14 mouse cellular contexts compared by ENCODE assay signal in genomic region chr11:95516491-95516911, GRCm38 (mm10). TPM values are rescaled to one million over a fixed set of nuclear protein-coding genes. Genes with fewer than 3 reads are reported as not detected.
DNase-seq lines count a peak whose midpoint lies in the region; ATAC-seq lines count a peak whose summit lies in the region.
"Had no signal": no experiment of that assay in that cellular context is flagged by ENCODE, and none has a peak within 500 bp of the region (broad histone marks: within the 10 kb centered on the region; RNA-seq: fewer than 3 reads in every experiment).

No protein-coding gene starts in this region.

- H3K4me2 ChIP-seq in embryonic facial prominence, embryonic 13.5 days: peak overlapping the region; percentile 32
- H3K4me2 ChIP-seq: heart, embryonic 11.5 days; hindbrain, embryonic 14.5 days; lung, embryonic 14.5 days had no signal

- H3K27me3 ChIP-seq in embryonic facial prominence, embryonic 13.5 days: peaks cover 44% of the 10 kb centered on the region

- H3K27ac ChIP-seq in embryonic facial prominence, embryonic 13.5 days: peak overlapping the region; percentile 63
- H3K27ac ChIP-seq: hindbrain, embryonic 14.5 days had no signal

- peak overlapping the region; percentile 44; the same call in 1 of the 2 replicates for H3K9ac ChIP-seq in embryonic facial prominence, embryonic 13.5 days
- H3K9ac ChIP-seq: hindbrain, embryonic 14.5 days; lung, embryonic 14.5 days had no signal

- ATAC-seq in embryonic facial prominence, embryonic 13.5 days (ENCODE audit: insufficient number of reproducible peaks, insufficient read depth, low FRiP score, low TSS enrichment, low read depth): no peak
- ATAC-seq: activated CD4-positive, CD25-positive, alpha-beta regulatory T cell, adult 4 months had no signal

- no peak overlapping the region for H3K4me3 ChIP-seq in embryonic facial prominence, embryonic 13.5 days
- H3K4me3 ChIP-seq: myocyte had no signal

- H3K4me1 ChIP-seq in embryonic facial prominence, embryonic 13.5 days: peaks cover 68% of the 10 kb centered on the region

- WGBS in embryonic facial prominence, embryonic 13.5 days: 3% methylated on average over 5 of the region's 5 CpGs

- peak; percentile 43 for DNase-seq in kidney, postnatal 10 days
- DNase-seq in kidney, postnatal 14 days: no peak
- peak; percentile 62 for DNase-seq in ZHBTc4 (ENCODE audit: low read depth, low spot score)
- DNase-seq in mesoderm, embryonic 11.5 days (ENCODE audit: low read depth, low spot score): peak; percentile 71
- no peak for DNase-seq in ovary, postnatal 10 days (ENCODE audit: low spot score)
- no peak for DNase-seq in retina, postnatal 1 day
- DNase-seq in urinary bladder, postnatal 36 days (ENCODE audit: low spot score in 2 of 2): no peak
- DNase-seq: kidney, postnatal 25 days; lung, embryonic 14.5 days had no signal

- H3K9me3 ChIP-seq in embryonic facial prominence, embryonic 13.5 days: no peaks in the 10 kb centered on the region

- H3K36me3 ChIP-seq in embryonic facial prominence, embryonic 13.5 days: no peaks in the 10 kb centered on the region

RNA-seq across cellular contexts. Expression of gene Nxph3, which starts 2.1 kb away (rescaled TPM):
- polyA plus RNA-seq in embryonic facial prominence, embryonic 13.5 days (2015; fragmentation: Nextera tagmentation; extraction: Ambion mirVana): 1.6 and 2.2 TPM in 2 replicates
- polyA plus RNA-seq: activated CD4-positive, CD25-positive, alpha-beta regulatory T cell, adult 4 months had no signal

Comparison
In these comparisons a context has a peak if more than half of its experiments do, and no peak if none do; other contexts are left out.
1. DNase-seq: peak in kidney, postnatal 10 days (single experiment), ZHBTc4 (single experiment) and mesoderm, embryonic 11.5 days (single experiment); none in kidney, postnatal 14 days (single experiment), ovary, postnatal 10 days (single experiment), retina, postnatal 1 day (single experiment) and urinary bladder, postnatal 36 days (0 of 2).